In genomic region chr9:57805087-57805737, GRCm38 (mm10) we compare ENCODE assay signal across 17 mouse cellular contexts. TPM values are rescaled to one million over a fixed set of nuclear protein-coding genes. Genes with fewer than 3 reads are reported as not detected.
DNase-seq lines count a peak whose midpoint lies in the region; ATAC-seq and TF ChIP-seq lines count a peak whose summit lies in the region.
"Had no signal": no experiment of that assay in that cellular context is flagged by ENCODE, and none has a peak within 500 bp of the region (broad histone marks: within the 10 kb centered on the region; RNA-seq: fewer than 3 reads in every experiment).

No protein-coding gene starts in this region.

- 35% methylated on average over 10 of the region's 10 CpGs for WGBS in heart, embryonic 13.5 days
- 24% methylated on average over 10 of the region's 10 CpGs for WGBS in heart, embryonic 14.5 days

- no peaks in the 10 kb centered on the region for H3K9me3 ChIP-seq in heart, embryonic 13.5 days
- H3K9me3 ChIP-seq in CH12.LX (replicated peaks; ENCODE audit: low read length): peaks cover 2% of the 10 kb centered on the region
- no peaks in the 10 kb centered on the region for H3K9me3 ChIP-seq in heart, embryonic 14.5 days (ENCODE audit: control insufficient read depth, low read length)
- H3K9me3 ChIP-seq: forebrain, embryonic 10.5 days; limb, embryonic 12.5 days had no signal

- TF ChIP-seq CTCF in CH12.LX (conservative IDR thresholded peaks at IDR 0.05 in 1 of 2, IDR thresholded peaks at IDR 0.05 in 1 of 2; ENCODE audit: low read depth in 2 of 2, low read length in 2 of 2): no peak

- peaks cover 93% of the 10 kb centered on the region for H3K4me1 ChIP-seq in heart, embryonic 13.5 days
- H3K4me1 ChIP-seq in CH12.LX (ENCODE audit: control insufficient read depth in 1 of 2, insufficient read depth in 2 of 2): peaks cover 36 to 98% of the 10 kb centered on the region in 2 experiments
- peaks cover 40 to 68% of the 10 kb centered on the region in 2 experiments for H3K4me1 ChIP-seq in heart, embryonic 14.5 days (ENCODE audit: control insufficient read depth in 2 of 2, insufficient read depth in 2 of 2, low read length in 2 of 2)

- peak; percentile 39; the same call in 1 of the 2 replicates for TF ChIP-seq EP300 in CH12.LX (IDR thresholded peaks at IDR 0.05; ENCODE audit: low read length)

- peaks cover 16% of the 10 kb centered on the region for H3K79me2 ChIP-seq in CH12.LX (replicated peaks; ENCODE audit: control insufficient read depth, extremely low read depth, insufficient read depth, poor library complexity, severe bottlenecking)

- H3K4me2 ChIP-seq in heart, embryonic 13.5 days: peak overlapping the region; percentile 5; the same call in 1 of the 2 replicates
- H3K4me2 ChIP-seq in CH12.LX (ENCODE audit: insufficient read depth, low read depth, poor library complexity, severe bottlenecking): peak overlapping the region; percentile 62
- no peak overlapping the region for H3K4me2 ChIP-seq in heart, embryonic 14.5 days (ENCODE audit: low read length)
- H3K4me2 ChIP-seq: limb, embryonic 12.5 days; midbrain, embryonic 11.5 days had no signal

- no peak overlapping the region for H3K9ac ChIP-seq in heart, embryonic 13.5 days
- peak overlapping the region; percentile 40 for H3K9ac ChIP-seq in CH12.LX (ENCODE audit: insufficient read depth, low read depth)
- no peak overlapping the region for H3K9ac ChIP-seq in heart, embryonic 14.5 days (ENCODE audit: low read length)
- H3K9ac ChIP-seq: limb, embryonic 12.5 days had no signal

- H3K36me3 ChIP-seq in heart, embryonic 13.5 days: peaks cover 26% of the 10 kb centered on the region
- peaks cover 47 to 78% of the 10 kb centered on the region in 2 experiments for H3K36me3 ChIP-seq in CH12.LX (replicated peaks in 1 of 2; ENCODE audit: control insufficient read depth in 1 of 2, insufficient read depth in 1 of 2, low read length in 1 of 2)
- 0 out of 2 replicates have a peak, but pooled peaks cover 8% of the 10 kb centered on the region for H3K36me3 ChIP-seq in heart, embryonic 14.5 days (ENCODE audit: control insufficient read depth, insufficient read depth, low read length)

- no peaks in the 10 kb centered on the region for H3K27me3 ChIP-seq in heart, embryonic 13.5 days (replicated peaks)
- H3K27me3 ChIP-seq in CH12.LX (replicated peaks): no peaks in the 10 kb centered on the region
- H3K27me3 ChIP-seq in heart, embryonic 14.5 days (ENCODE audit: control insufficient read depth, insufficient read depth, low read length): no peaks in the 10 kb centered on the region

- dilution Hi-C loops in CH12.LX (cut with MboI; ENCODE audit: extremely low pct_ligation_motif_present, extremely low pct_unique_long_range_greater_than_20kb, low sequenced_read_pairs): no loop called here

- peak overlapping the region; percentile 48 for H3K27ac ChIP-seq in heart, embryonic 13.5 days (replicated peaks)
- peak overlapping the region; percentile 99 for H3K27ac ChIP-seq in CH12.LX (ENCODE audit: insufficient read depth, low read depth)
- peak overlapping the region; percentile 12 to 25; a peak in 2 of 4 replicates for H3K27ac ChIP-seq in heart, embryonic 14.5 days (replicated peaks in 1 of 2; ENCODE audit: control insufficient read depth in 1 of 2, insufficient read depth in 1 of 2, low read depth in 2 of 2, low read length in 2 of 2)
- H3K27ac ChIP-seq: limb, embryonic 12.5 days had no signal

- ATAC-seq in heart, embryonic 13.5 days (ENCODE audit: extremely low read depth, insufficient number of reproducible peaks, low FRiP score, low TSS enrichment): no peak
- ATAC-seq in heart, embryonic 14.5 days (ENCODE audit: insufficient number of reproducible peaks, insufficient read depth, low FRiP score, low read depth): no peak
- ATAC-seq: inflammation-experienced regulatory T-cells, adult 6 months had no signal

- no peak overlapping the region for H3K4me3 ChIP-seq in heart, embryonic 13.5 days
- H3K4me3 ChIP-seq in CH12.LX (replicated peaks in 1 of 3; ENCODE audit: low read depth in 2 of 3, low read length in 2 of 3, poor library complexity in 1 of 3): no peak overlapping the region
- H3K4me3 ChIP-seq in heart, embryonic 14.5 days (ENCODE audit: control insufficient read depth in 1 of 2, insufficient read depth in 1 of 2, low read depth in 1 of 2, low read length in 2 of 2): no peak overlapping the region
- H3K4me3 ChIP-seq: forebrain, embryonic 10.5 days; limb, embryonic 12.5 days had no signal

- in situ Hi-C loops in CH12.LX (cut with MboI; ENCODE audit: low pct_ligation_motif_present, low pct_unique_long_range_greater_than_20kb, low sequenced_read_pairs): loop anchor here (25.0 kb wide), 1 partner anchor 457 kb away; the partner anchor contains the start of gene Stoml1

- intact Hi-C loops in left cerebral cortex, postnatal 25 days (cut with DNase I): no loop called here

- no peak for TF ChIP-seq RAD21 in CH12.LX (IDR thresholded peaks at IDR 0.05; ENCODE audit: low read depth, low read length)

- DNase-seq in heart, adult 11 months: no peak
- DNase-seq in 3134 (ENCODE audit: extremely low read depth, insufficient read length, low spot score): peak; percentile 28
- DNase-seq in CH12.LX (ENCODE audit: extremely low read depth): peak; percentile 51
- DNase-seq in left cerebral cortex, postnatal 25 days (ENCODE audit: low spot score in 2 of 2): no peak
- no peak for DNase-seq in ovary, postnatal 36 days (ENCODE audit: low spot score)
- DNase-seq: adrenal gland, postnatal 36 days; cerebellum, postnatal 14 days; layer of hippocampus, postnatal 36 days; lung, postnatal 10 days; right cerebral cortex, postnatal 25 days; thymus, adult 18-20 months had no signal

- TF ChIP-seq POLR2A in CH12.LX (IDR thresholded peaks at IDR 0.05; ENCODE audit: low read depth, low read length): no peak

TF ChIP-seq in CH12.LX, 34 proteins besides CTCF, POLR2A, EP300 and RAD21:
- TF ChIP-seq MEF2A (IDR thresholded peaks at IDR 0.05; ENCODE audit: borderline replicate concordance, low read depth, low read length) (peak; percentile 45), IRF4 (IDR thresholded peaks at IDR 0.05; ENCODE audit: low read depth, low read length) (no peak), ZC3H11A (IDR thresholded peaks at IDR 0.05; ENCODE audit: low read depth, low read length) (no peak), MAFK (IDR thresholded peaks at IDR 0.05; ENCODE audit: insufficient replicate concordance, low read length) (peak; percentile 58; the same call in 1 of the 2 replicates), NRF1 (IDR thresholded peaks at IDR 0.05; ENCODE audit: low read depth, low read length) (no peak), ETS1 (conservative IDR thresholded peaks at IDR 0.05; ENCODE audit: low read depth, low read length) (peak; percentile 65), MYC (IDR thresholded peaks at IDR 0.05; ENCODE audit: low read depth, low read length) (no peak), BHLHE40 (IDR thresholded peaks at IDR 0.05; ENCODE audit: low read depth, low read length) (peak; percentile 71), UBTF (IDR thresholded peaks at IDR 0.05; ENCODE audit: low read depth, low read length) (no peak)

RNA-seq across cellular contexts. Expression of gene Arid3b, which starts 31.4 kb away (rescaled TPM):
- polyA plus RNA-seq in heart, embryonic 13.5 days (2015; fragmentation: Nextera tagmentation; extraction: Ambion mirVana): 11.3 and 12.3 TPM in 2 replicates
- total RNA-seq in CH12.LX (2012; rRNA removed): 33.4 and 33.8 TPM in 2 replicates
- 14.2 and 16.7 TPM in 2 replicates for total RNA-seq in CH12.LX (2014; rRNA removed)
- polyA plus RNA-seq in CH12.LX (2012; ENCODE audit: insufficient read length, low read depth): 75.9 and 105 TPM in 2 replicates
- polyA plus RNA-seq in heart, embryonic 14.5 days (2014; fragmentation: Nextera tagmentation; extraction: Ambion mirVana): 8.1 and 8.8 TPM in 2 replicates
- 10 to 100 TPM in 1 of 2 experiments, 1 to 10 TPM in 1; 8.7 to 10.7 TPM for total RNA-seq in left cerebral cortex, postnatal 25 days (2021)

RNA-seq across cellular contexts. Expression of gene Clk3, which starts 39.6 kb away (rescaled TPM):
- 56.1 and 57.1 TPM in 2 replicates for polyA plus RNA-seq in heart, embryonic 13.5 days (2015; fragmentation: Nextera tagmentation; extraction: Ambion mirVana)
- total RNA-seq in CH12.LX (2012; rRNA removed) (39.9 and 46.7 TPM in 2 replicates), CH12.LX (2014; rRNA removed) (69.0 and 87.7 TPM in 2 replicates)
- polyA plus RNA-seq in CH12.LX (2012; ENCODE audit: insufficient read length, low read depth): 62.4 and 67.9 TPM in 2 replicates
- 46.3 and 53.2 TPM in 2 replicates for polyA plus RNA-seq in heart, embryonic 14.5 days (2014; fragmentation: Nextera tagmentation; extraction: Ambion mirVana)
- total RNA-seq in left cerebral cortex, postnatal 25 days (2021): 10 to 100 TPM; 75.3 to 76.6 TPM

Comparison
In these comparisons a context has a peak if more than half of its experiments do, and no peak if none do; other contexts are left out.
1. H3K27ac ChIP-seq: peak in every context shown above with its lines; median percentile 99 in CH12.LX; 48 in heart, embryonic 13.5 days; 18 in heart, embryonic 14.5 days.
2. DNase-seq: peak in 3134 (single experiment) and CH12.LX (single experiment); none in heart, adult 11 months (single experiment), left cerebral cortex, postnatal 25 days (0 of 2) and ovary, postnatal 36 days (single experiment).